Mouse (Mus musculus): ENCODE results near the gene Apod.

Gene Apod

DNA sequence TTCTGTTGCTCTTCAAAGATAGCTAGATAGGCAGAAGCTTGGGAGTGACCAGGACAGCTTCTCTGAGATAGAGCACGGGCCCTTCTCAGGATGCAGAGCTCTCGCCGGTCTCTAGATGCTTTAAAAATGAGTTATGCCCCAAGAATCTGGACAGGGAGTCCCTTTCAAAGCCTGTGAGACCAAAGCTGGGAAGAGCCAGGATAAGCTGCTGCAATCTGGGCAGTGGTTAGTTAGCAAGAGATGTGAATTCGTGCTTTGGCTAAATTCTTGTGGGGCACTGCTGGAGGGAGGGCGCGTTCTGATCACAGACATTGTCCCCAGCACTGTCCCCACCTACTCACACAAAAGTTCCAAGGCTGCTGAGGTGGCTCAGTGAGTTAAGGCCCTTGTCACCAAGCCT is 36.0 kb downstream of the Apod start:
- DNase-seq: no peak

DNA sequence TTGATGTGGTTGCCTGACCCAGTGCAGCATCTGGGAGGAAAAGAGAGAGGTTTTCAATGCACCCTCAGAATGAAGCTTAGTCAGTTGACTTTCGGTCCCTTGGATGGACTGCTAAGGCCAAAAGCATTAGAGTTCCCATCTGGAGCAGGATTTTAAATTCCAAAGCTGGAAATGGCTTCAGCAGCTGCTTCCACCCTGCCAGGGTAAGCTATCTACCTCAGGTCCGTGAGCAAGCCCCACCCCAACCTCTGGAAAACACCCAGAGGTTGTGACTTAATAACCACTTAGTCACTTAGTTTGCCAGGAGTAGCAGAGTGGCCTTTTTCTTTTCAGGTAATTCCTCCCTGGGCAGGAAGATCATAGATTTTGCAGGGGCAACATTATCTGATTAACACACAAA is 36.5 kb downstream of the Apod start:
- DNase-seq: no peak

DNA sequence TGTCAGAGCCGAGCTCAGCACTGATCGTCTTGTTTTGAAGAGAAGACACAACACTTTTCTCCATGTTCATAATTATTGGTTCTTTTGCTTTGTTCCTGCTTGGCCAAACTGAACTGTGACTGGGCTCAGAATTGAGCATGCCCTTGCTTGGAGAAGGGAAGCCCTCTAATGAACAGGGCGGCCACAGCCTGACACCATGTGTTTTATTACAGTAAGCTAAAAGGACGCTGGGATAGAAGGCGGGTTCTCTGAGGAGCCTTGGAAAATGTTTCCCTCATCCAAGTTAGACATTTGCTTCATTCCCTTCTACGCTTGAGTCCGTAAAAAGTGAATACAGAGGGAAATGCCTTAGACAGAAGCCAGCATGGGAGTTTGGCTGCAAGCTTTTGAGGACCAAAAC is 37.6 kb downstream of the Apod start:
- DNase-seq: peak; percentile 50

DNA sequence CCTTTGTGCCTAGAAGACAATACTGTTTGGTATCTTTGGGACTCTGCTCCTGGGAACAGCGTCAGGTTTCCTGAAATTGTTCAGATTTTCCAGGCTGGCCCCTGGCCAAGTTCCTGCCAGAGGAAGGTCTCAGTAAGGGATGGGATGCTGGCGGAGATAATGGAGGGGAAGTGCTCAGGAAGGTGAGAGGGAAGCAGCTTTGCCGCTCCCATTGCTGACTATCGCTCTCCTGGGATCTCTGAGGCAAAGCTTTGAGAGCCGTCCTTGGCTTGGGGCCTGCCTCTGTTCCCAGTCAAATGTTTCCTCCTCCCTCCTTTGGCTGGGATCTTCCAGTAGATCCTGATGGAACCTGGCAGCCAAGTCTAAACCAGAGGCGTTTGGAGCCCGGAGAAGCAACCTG is 38.1 kb downstream of the Apod start:
- DNase-seq: peak; percentile 88

DNA sequence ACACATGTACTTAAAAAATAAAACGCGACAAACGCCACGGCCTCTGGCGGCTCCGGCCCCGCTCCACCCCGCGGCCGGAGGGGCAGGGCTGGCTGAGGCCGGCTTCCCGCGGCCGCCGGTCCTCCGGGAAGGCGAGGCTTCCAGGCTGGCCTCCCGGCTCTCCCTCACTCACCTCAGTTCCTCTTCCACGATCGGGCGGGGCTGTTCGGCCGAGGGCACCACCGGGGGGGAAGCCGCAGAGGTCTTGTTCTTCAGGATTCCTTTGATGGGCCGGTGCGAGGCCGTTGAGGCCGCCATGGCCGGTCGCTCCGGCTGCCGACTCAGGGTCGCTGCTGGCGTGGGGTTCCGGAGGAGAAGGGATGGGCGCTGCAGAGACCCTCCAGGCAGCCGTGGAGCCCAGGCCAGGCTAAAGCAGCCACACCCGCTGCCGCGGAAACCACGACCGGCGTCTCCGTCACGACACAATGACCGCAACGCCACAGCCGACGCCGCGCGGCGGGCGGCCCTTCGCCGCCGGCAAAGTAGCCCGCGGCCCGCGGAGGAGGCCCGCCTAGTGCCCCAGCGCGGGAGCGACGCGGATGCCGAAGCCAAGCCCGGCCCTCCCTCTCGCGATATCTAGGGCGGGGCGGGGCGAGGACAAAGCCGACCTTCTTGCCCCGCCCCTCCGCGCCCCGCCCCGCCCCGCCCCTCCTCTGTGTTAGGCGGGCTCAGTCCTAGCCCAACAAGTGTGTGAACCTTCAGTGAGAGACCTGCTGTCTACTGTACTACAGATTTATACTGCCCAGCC is 39.7 kb downstream of the Apod start, which contains the start of gene Ppp1r2:
Ppp1r2 (minus strand) TSS at position 604 of the 787 bp plus-strand sequence.
- peak; percentile 97 for DNase-seq

DNA sequence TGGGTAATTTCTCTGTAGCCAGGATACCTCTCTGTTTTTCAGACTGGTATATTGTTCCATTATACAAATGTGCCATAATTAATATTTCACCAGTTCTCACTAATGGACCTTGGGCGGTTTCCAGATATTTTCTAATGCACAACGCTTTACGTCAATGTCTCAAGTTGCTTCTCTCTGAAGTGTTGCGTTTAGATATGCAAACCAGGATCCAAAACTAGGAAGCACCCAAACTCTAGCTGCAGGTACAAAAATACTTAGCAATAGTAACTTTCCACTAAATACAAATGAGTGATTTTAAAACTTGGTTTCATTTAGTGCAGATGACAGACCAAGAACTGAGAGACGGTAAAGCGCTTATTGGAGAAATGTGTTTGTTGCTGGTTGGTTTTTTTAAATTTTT is 40.5 kb downstream of the Apod start:
- DNase-seq: no peak

DNA sequence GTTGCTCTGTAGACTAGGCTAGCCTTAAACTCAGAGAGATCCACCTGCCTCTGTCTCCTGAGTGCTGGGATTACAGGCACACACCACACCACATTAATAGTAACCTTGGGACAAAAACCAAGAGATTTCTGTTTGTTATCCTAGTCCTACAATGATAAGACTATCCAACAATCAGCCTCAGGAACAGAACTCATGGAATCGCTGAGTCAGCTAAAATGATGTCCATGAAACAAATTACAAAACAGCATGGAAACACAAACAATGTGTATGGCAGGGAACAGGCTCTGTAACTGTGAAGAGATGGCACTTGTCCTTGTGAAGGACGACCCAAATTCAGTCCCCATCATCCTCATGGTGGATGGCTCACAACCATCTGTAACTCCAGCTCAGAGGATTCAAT is 47.9 kb downstream of the Apod start:
- DNase-seq: no peak

DNA sequence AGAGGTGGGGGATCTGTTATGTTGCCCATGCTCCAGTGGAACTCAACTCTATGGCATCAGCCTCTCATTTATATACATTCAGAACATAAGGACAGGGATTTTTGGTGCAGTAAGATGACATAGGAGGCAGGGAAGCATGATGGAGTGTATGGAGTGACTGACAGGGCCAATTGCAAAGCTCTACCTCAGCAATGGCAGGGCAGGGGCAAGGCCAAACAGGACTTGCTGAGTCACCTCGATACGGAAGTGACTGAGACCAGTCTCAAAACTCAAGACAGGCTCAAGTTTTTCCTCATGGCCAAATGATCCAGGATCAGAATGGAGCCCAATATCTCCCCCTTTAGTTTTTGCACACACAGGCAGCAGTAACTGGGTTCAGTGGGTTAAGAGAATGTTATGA is 58.5 kb downstream of the Apod start:
- no peak for DNase-seq

DNA sequence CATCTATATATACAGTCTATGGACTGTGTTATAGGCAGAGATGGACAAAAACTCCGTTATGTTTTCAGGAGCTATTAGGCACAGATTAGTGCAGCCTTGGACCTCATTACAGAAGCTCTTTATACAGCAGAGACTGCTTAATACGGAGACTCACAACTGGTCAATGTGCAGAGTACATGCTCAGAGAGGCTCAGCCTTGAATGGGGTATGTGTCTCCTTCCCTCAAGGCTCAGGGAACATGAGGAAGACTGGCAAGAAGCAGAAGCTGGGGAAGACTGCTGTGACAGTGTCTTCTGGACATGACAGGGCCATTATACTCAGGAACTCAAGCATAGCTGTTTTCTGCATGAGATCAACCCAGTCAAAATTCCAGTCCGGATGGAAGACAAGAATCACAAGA is 58.9 kb downstream of the Apod start:
- no peak for DNase-seq

DNA sequence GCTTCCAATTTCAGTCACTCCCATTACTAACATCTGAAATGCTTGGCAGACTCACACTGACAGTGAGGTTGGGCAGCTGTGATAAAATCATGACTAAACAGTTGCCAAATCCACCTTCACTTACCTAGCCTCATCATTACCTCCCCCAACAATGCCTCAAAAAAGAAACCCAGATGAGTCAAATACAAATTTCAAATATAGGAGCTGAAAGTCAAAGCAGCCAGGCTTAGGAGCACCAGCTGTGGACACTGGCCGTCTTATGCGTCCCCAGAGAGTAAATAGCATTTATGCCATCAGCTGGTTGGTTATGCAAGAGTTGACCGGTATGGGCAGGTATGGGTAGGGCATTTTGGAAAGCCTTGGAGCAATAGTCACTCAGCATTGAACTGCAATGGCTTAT is 65.2 kb downstream of the Apod start:
- DNase-seq: no peak

DNA sequence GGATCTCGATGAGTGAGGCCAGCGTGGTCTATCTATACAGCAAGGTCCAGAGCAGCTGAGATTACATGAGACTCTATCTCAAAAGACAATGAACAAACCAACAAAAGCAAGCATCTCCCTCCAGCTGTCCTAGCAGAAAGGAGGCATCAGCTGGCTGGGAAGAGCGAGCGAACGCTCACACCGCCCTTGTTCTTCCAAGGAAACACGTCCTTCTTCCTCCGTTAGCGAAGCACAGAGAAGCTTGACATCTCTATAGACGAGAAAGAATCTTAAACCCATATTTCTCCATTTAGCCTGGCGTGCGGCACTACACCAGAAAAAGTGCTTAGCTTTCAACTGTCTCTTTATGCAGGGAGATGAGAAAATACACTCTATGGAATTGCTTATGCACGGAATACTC is 65.9 kb downstream of the Apod start:
- no peak for DNase-seq

DNA sequence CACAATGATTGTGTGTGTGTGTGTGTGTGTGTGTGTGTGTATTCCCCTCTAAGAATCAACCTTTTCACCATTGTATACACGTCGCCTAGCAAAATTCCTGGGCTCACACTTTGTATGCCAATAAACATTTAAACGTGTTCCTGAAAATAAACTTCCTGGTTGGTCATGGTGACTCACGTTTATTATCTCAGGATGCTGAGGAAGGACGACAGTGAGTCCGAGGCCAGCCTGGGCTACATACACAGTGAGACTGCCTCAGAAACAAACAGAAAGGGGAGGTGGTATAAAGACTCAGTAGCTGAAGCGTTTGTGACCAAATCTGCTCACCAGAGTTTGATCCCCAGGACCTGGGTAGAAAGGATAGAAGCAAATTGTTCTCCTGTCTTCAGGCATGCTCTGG is 67.2 kb downstream of the Apod start:
- DNase-seq: no peak

Data from kidney, postnatal 10 days (tissue).